Mouse (Mus musculus): ENCODE results near the gene Cacna1d.

DNA sequence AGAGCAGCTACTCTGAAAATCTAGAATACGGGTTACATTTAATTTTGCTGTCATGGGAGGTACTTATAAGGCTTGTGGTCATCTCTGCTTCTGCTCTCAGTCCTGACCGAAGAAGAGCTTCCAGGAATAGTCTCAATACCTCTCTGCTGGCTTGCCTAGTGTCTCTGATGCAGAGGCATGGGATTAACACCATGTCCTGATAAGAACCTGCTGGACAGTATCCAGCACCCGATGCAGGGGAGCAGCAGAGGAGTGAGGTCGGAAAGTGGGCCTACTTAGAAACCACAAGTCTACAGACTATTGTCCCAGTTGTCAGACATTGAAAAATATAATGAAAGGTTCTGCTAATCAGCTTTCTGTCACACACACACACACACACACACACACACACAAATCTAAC, 81.9 kb downstream of the Cacna1d start:
- TF ChIP-seq CTCF (IDR thresholded peaks at IDR 0.05; ENCODE audit: low read depth): no peak
- no peak for TF ChIP-seq EP300 (IDR thresholded peaks at IDR 0.05; ENCODE audit: low read depth)

Measured in liver, postnatal 0 days (tissue).